Mouse (Mus musculus) liver, adult 2 months (tissue): ENCODE data around the gene Runx2.

ENCODE experiments used
- CTCF ChIP-seq: fragments of 200-500 bp; IDR thresholded peaks from 2 replicates; pipeline ENCODE4 v1.5.1; 2011; ENCODE audit warnings: low read depth, low read length, control low read depth
- POLR2A ChIP-seq: fragments of 200-500 bp; IDR thresholded peaks from 2 replicates; pipeline ENCODE4 v1.6.1; 2011; ENCODE audit warnings: low read length, control low read depth; ENCODE audit not compliant: insufficient read depth; ENCODE audit errors: extremely low read depth

GRCm38 (mm10) chr17:44599856-44600255 lies 214.7 kb downstream of the Runx2 start:
- TF ChIP-seq CTCF (no peak), POLR2A (no peak)
